Mouse (Mus musculus): ENCODE data around the gene Cyth3.

The Cyth3 gene

GRCm38 (mm10) chr5:143654670-143655510 lies 32.6 kb downstream of the Cyth3 start:
- Histone ChIP-seq H3K9me3 (ENCODE audit: low read length) (no peaks in the 10 kb centered on the region), H3K4me1 (replicated peaks; ENCODE audit: low read depth, low read length) (no peaks in the 10 kb centered on the region), H3K36me3 (ENCODE audit: insufficient read depth, low read length) (no peaks in the 10 kb centered on the region), H3K4me3 (replicated peaks; ENCODE audit: low read length) (no peak overlapping the region), H3K27me3 (ENCODE audit: insufficient read depth, low read length) (no peaks in the 10 kb centered on the region)
- TF ChIP-seq CTCF (conservative IDR thresholded peaks at IDR 0.05; ENCODE audit: low read length) (no peak), NANOG (IDR thresholded peaks at IDR 0.05; ENCODE audit: borderline replicate concordance, low read length) (no peak), POU5F1 (IDR thresholded peaks at IDR 0.05; ENCODE audit: borderline replicate concordance, low read length) (no peak)

- no peaks in the 10 kb centered on the region for H3K27me3 ChIP-seq (ENCODE audit: insufficient read depth, low read length)
- no peaks in the 10 kb centered on the region for H3K36me3 ChIP-seq (ENCODE audit: insufficient read depth, low read length)
- H3K4me1 ChIP-seq (replicated peaks; ENCODE audit: low read depth, low read length): no peaks in the 10 kb centered on the region
- no peak for TF ChIP-seq POU5F1 (IDR thresholded peaks at IDR 0.05; ENCODE audit: borderline replicate concordance, low read length)
- no peak for TF ChIP-seq CTCF (conservative IDR thresholded peaks at IDR 0.05; ENCODE audit: low read length)
- H3K9me3 ChIP-seq (ENCODE audit: low read length): no peaks in the 10 kb centered on the region
- no peak overlapping the region for H3K4me3 ChIP-seq (replicated peaks; ENCODE audit: low read length)
Measured at GRCm38 (mm10) chr5:143655511-143655943, 33.3 kb downstream of the Cyth3 start.

- Histone ChIP-seq H3K36me3 (ENCODE audit: insufficient read depth, low read length) (no peaks in the 10 kb centered on the region), H3K9me3 (ENCODE audit: low read length) (no peaks in the 10 kb centered on the region), H3K27me3 (ENCODE audit: insufficient read depth, low read length) (no peaks in the 10 kb centered on the region), H3K4me3 (replicated peaks; ENCODE audit: low read length) (no peak overlapping the region), H3K4me1 (replicated peaks; ENCODE audit: low read depth, low read length) (no peaks in the 10 kb centered on the region)
- no peak for TF ChIP-seq POU5F1 (IDR thresholded peaks at IDR 0.05; ENCODE audit: borderline replicate concordance, low read length)
- no peak for TF ChIP-seq NANOG (IDR thresholded peaks at IDR 0.05; ENCODE audit: borderline replicate concordance, low read length)
- TF ChIP-seq CTCF (conservative IDR thresholded peaks at IDR 0.05; ENCODE audit: low read length): no peak
Measured at GRCm38 (mm10) chr5:143656708-143657245, 34.5 kb downstream of the Cyth3 start.

- Histone ChIP-seq H3K36me3 (ENCODE audit: insufficient read depth, low read length) (no peaks in the 10 kb centered on the region), H3K4me3 (replicated peaks; ENCODE audit: low read length) (no peak overlapping the region), H3K9me3 (ENCODE audit: low read length) (no peaks in the 10 kb centered on the region), H3K4me1 (replicated peaks; ENCODE audit: low read depth, low read length) (no peaks in the 10 kb centered on the region), H3K27me3 (ENCODE audit: insufficient read depth, low read length) (no peaks in the 10 kb centered on the region)
- no peak for TF ChIP-seq POU5F1 (IDR thresholded peaks at IDR 0.05; ENCODE audit: borderline replicate concordance, low read length)
- no peak for TF ChIP-seq CTCF (conservative IDR thresholded peaks at IDR 0.05; ENCODE audit: low read length)
- no peak for TF ChIP-seq NANOG (IDR thresholded peaks at IDR 0.05; ENCODE audit: borderline replicate concordance, low read length)
Measured at GRCm38 (mm10) chr5:143659021-143659523, 36.8 kb downstream of the Cyth3 start.

- H3K4me3 ChIP-seq (replicated peaks; ENCODE audit: low read length): no peak overlapping the region
- no peaks in the 10 kb centered on the region for H3K36me3 ChIP-seq (ENCODE audit: insufficient read depth, low read length)
- no peaks in the 10 kb centered on the region for H3K4me1 ChIP-seq (replicated peaks; ENCODE audit: low read depth, low read length)
- no peak for TF ChIP-seq CTCF (conservative IDR thresholded peaks at IDR 0.05; ENCODE audit: low read length)
- no peak for TF ChIP-seq POU5F1 (IDR thresholded peaks at IDR 0.05; ENCODE audit: borderline replicate concordance, low read length)
- TF ChIP-seq NANOG (IDR thresholded peaks at IDR 0.05; ENCODE audit: borderline replicate concordance, low read length): no peak
- no peaks in the 10 kb centered on the region for H3K9me3 ChIP-seq (ENCODE audit: low read length)
- H3K27me3 ChIP-seq (ENCODE audit: insufficient read depth, low read length): no peaks in the 10 kb centered on the region
Measured at GRCm38 (mm10) chr5:143663074-143663687, 40.9 kb downstream of the Cyth3 start.

GRCm38 (mm10) chr5:143665561-143665960 lies 43.3 kb downstream of the Cyth3 start:
- no peaks in the 10 kb centered on the region for H3K9me3 ChIP-seq (ENCODE audit: low read length)
- TF ChIP-seq POU5F1 (IDR thresholded peaks at IDR 0.05; ENCODE audit: borderline replicate concordance, low read length) (no peak), NANOG (IDR thresholded peaks at IDR 0.05; ENCODE audit: borderline replicate concordance, low read length) (no peak), CTCF (conservative IDR thresholded peaks at IDR 0.05; ENCODE audit: low read length) (no peak)

GRCm38 (mm10) chr5:143666015-143666414 lies 43.8 kb downstream of the Cyth3 start:
- Histone ChIP-seq H3K27me3 (ENCODE audit: insufficient read depth, low read length) (no peaks in the 10 kb centered on the region), H3K36me3 (ENCODE audit: insufficient read depth, low read length) (no peaks in the 10 kb centered on the region), H3K4me1 (replicated peaks; ENCODE audit: low read depth, low read length) (no peaks in the 10 kb centered on the region), H3K9me3 (ENCODE audit: low read length) (no peaks in the 10 kb centered on the region), H3K4me3 (replicated peaks; ENCODE audit: low read length) (no peak overlapping the region)
- no peak for TF ChIP-seq POU5F1 (IDR thresholded peaks at IDR 0.05; ENCODE audit: borderline replicate concordance, low read length)
- TF ChIP-seq CTCF (conservative IDR thresholded peaks at IDR 0.05; ENCODE audit: low read length): no peak
- no peak for TF ChIP-seq NANOG (IDR thresholded peaks at IDR 0.05; ENCODE audit: borderline replicate concordance, low read length)

More at GRCm38 (mm10) chr5:143665561-143665960, 43.3 kb downstream of the Cyth3 start:
- H3K36me3 ChIP-seq (ENCODE audit: insufficient read depth, low read length): no peaks in the 10 kb centered on the region
- no peak overlapping the region for H3K4me3 ChIP-seq (replicated peaks; ENCODE audit: low read length)
- H3K27me3 ChIP-seq (ENCODE audit: insufficient read depth, low read length): no peaks in the 10 kb centered on the region
- H3K4me1 ChIP-seq (replicated peaks; ENCODE audit: low read depth, low read length): no peaks in the 10 kb centered on the region

GRCm38 (mm10) chr5:143668884-143669283 lies 46.6 kb downstream of the Cyth3 start:
- TF ChIP-seq CTCF (conservative IDR thresholded peaks at IDR 0.05; ENCODE audit: low read length): no peak
- TF ChIP-seq NANOG (IDR thresholded peaks at IDR 0.05; ENCODE audit: borderline replicate concordance, low read length): no peak
- TF ChIP-seq POU5F1 (IDR thresholded peaks at IDR 0.05; ENCODE audit: borderline replicate concordance, low read length): no peak
- Histone ChIP-seq H3K9me3 (ENCODE audit: low read length) (no peaks in the 10 kb centered on the region), H3K27me3 (ENCODE audit: insufficient read depth, low read length) (no peaks in the 10 kb centered on the region), H3K4me3 (replicated peaks; ENCODE audit: low read length) (no peak overlapping the region), H3K36me3 (ENCODE audit: insufficient read depth, low read length) (no peaks in the 10 kb centered on the region), H3K4me1 (replicated peaks; ENCODE audit: low read depth, low read length) (no peaks in the 10 kb centered on the region)

All from E14TG2a.4 (cell line).